Mouse (Mus musculus): ENCODE measurements around the gene Prdm5. TPM values are rescaled to one million over a fixed set of nuclear protein-coding genes. Genes with fewer than 3 reads are reported as not detected.

Prdm5 gene
- 2.9 and 5.7 TPM in 2 replicates for polyA plus RNA-seq (2014; fragmentation: Nextera tagmentation; extraction: Ambion mirVana)

DNA sequence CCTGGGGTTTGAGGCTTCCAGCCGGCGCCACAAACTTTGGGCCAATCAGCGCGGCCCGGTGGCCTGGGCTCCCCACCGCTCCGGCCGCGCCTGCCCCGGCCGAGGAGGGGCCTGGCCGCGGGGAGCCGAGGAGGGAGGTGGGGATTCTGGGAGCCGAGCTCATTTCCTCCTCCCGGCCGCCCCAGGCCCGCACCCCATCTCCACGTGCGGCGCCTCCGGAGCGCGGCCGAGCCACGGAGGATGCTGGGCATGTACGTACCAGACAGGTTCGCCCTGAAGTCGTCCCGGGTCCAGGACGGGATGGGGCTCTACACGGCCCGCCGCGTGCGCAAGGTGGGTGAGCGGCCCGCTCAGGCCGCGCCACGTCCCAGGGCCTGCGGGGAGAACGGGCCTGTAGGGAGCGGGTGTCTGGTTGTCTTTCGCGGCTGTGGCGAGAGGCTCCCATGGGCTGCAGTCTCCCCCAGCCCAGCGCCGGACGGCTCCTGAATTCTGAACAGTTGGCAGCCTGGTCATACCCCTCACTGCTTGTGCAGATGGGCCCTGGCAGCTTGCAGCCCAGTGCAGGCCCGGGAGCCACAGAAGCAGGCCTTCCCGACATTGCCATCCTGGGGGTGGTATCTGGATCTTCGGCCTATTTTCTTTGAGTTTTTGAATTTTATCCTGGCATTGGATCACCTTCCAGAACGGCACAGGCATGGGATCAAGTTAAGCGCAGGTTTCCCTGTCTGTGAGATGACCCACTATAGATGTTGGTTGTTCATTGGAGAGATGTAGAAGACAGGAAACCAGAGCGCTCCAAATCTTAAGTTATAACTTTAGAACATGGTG, at the start of gene Prdm5:
Gene Prdm5 (plus strand): TSS at position 128 of the 828 bp plus-strand sequence.
- DNase-seq (peak; percentile 69), ATAC-seq (ENCODE audit: low FRiP score, low TSS enrichment) (peak; percentile 87)
- WGBS: 3% methylated on average over 56 of the region's 56 CpGs
- peak within 1 kb of the TSS; percentile 97 for H3K4me2 ChIP-seq (ENCODE audit: low read length)
- peak within 1 kb of the TSS; percentile 26; the same call in 1 of the 2 replicates for H3K27ac ChIP-seq (replicated peaks; ENCODE audit: low read depth, low read length)
- H3K4me1 ChIP-seq (ENCODE audit: control insufficient read depth, insufficient read depth, low read length): no peaks in the 10 kb centered on the region
- H3K27me3 ChIP-seq (ENCODE audit: control insufficient read depth, insufficient read depth, low read length): no peaks in the 10 kb centered on the region
- no peaks in the 10 kb centered on the region for H3K9me3 ChIP-seq (ENCODE audit: control insufficient read depth, low read length)
- peak within 1 kb of the TSS; percentile 59 for H3K4me3 ChIP-seq (replicated peaks; ENCODE audit: low read depth, low read length)
- peak within 1 kb of the TSS; percentile 66 for H3K9ac ChIP-seq (replicated peaks; ENCODE audit: low read length)
- H3K36me3 ChIP-seq (ENCODE audit: control insufficient read depth, insufficient read depth, low read length): no peaks in the 10 kb centered on the region

DNA sequence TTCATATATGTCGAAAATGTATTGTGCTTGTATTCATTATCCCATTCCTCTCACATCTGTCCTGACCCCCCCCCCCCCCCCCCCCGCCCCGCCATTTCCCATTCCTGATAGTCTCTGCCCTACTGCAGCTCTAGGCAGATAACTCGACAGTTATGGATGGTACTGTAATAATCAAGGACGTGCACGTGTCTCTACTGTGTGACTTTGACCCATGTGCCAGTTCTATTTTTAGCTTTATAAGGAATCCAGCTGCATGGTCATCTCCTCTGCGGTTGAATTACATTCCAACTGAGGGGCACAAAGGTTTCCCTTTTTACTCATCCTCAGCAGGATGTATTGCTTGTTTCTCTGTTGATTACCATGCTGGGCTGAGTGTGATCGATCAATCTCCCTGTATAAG, 39.3 kb upstream of the Prdm5 start:
- Histone ChIP-seq H3K36me3 (ENCODE audit: control insufficient read depth, insufficient read depth, low read length) (no peaks in the 10 kb centered on the region), H3K9ac (replicated peaks; ENCODE audit: low read length) (no peak overlapping the region), H3K27me3 (ENCODE audit: control insufficient read depth, insufficient read depth, low read length) (no peaks in the 10 kb centered on the region), H3K4me1 (ENCODE audit: control insufficient read depth, insufficient read depth, low read length) (no peaks in the 10 kb centered on the region), H3K27ac (replicated peaks; ENCODE audit: low read depth, low read length) (no peak overlapping the region), H3K4me2 (ENCODE audit: low read length) (no peak overlapping the region), H3K4me3 (replicated peaks; ENCODE audit: low read depth, low read length) (no peak overlapping the region), H3K9me3 (ENCODE audit: control insufficient read depth, low read length) (no peaks in the 10 kb centered on the region)
- 77% methylated on average over 8 of the region's 8 CpGs for WGBS
- DNase-seq (no peak), ATAC-seq (ENCODE audit: low FRiP score, low TSS enrichment) (no peak)

DNA sequence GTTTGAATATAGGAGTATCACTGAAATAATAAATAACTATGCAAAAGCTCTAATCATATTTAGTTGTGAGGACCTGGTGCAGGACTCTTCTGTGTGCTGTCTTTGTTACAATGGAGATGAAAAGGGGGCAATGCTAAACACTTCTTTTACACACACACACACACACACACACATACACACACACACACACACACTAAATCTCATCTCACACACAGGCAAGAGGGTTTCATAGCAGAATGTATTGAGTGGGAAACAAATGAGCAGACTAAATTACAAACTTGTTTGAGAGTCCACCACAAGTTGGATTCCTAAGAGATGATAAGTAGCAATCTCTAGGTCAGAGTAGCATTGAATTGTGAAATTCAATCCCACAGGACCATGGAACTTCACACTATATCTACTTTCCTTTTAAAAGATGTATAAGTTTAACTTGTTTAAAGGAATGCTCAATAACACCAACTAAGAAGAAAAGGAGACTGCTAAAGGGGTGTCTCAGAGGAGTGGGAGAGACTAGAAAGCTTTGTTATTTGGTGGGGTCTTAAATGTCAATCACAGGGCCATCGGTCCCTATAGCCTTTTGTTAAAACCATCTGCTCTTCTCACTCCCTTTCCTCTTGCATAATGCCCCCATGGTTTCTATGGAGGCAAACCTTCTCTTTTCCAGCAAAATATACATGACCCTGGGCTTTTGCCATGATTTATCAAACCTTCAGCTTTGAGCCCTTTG, 35.5 kb upstream of the Prdm5 start:
- no peak for DNase-seq
- ATAC-seq (ENCODE audit: low FRiP score, low TSS enrichment): no peak
- 3% methylated on average over 1 of the region's 1 CpGs for WGBS

DNA sequence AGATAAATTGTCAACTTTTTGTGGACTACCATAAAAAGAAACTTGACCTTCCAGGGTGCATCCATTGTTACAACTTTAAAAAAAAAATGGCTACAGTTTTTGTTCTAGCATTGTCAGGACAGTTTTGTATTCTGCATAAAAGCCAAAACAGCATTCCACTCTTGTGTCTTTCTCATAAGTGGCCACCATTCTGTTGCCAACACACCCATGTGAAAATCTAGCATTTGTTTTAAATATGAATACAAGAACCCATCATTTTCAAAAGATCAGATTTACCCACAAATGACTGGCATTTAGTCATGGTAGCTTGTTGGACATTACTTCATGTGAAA, 35.0 kb upstream of the Prdm5 start:
- Histone ChIP-seq H3K36me3 (ENCODE audit: control insufficient read depth, insufficient read depth, low read length) (no peaks in the 10 kb centered on the region), H3K4me1 (ENCODE audit: control insufficient read depth, insufficient read depth, low read length) (no peaks in the 10 kb centered on the region), H3K9ac (replicated peaks; ENCODE audit: low read length) (no peak overlapping the region), H3K27me3 (ENCODE audit: control insufficient read depth, insufficient read depth, low read length) (no peaks in the 10 kb centered on the region), H3K27ac (replicated peaks; ENCODE audit: low read depth, low read length) (no peak overlapping the region), H3K4me2 (ENCODE audit: low read length) (no peak overlapping the region), H3K9me3 (ENCODE audit: control insufficient read depth, low read length) (peaks cover 10% of the 10 kb centered on the region), H3K4me3 (replicated peaks; ENCODE audit: low read depth, low read length) (no peak overlapping the region)
- ATAC-seq (ENCODE audit: low FRiP score, low TSS enrichment) (no peak), DNase-seq (no peak)

More for the DNA sequence above, 35.5 kb upstream of the Prdm5 start:
- H3K4me1 ChIP-seq (ENCODE audit: control insufficient read depth, insufficient read depth, low read length): no peaks in the 10 kb centered on the region
- H3K4me2 ChIP-seq (ENCODE audit: low read length): no peak overlapping the region
- no peaks in the 10 kb centered on the region for H3K36me3 ChIP-seq (ENCODE audit: control insufficient read depth, insufficient read depth, low read length)
- H3K9me3 ChIP-seq (ENCODE audit: control insufficient read depth, low read length): peaks cover 10% of the 10 kb centered on the region
- no peak overlapping the region for H3K9ac ChIP-seq (replicated peaks; ENCODE audit: low read length)
- H3K27ac ChIP-seq (replicated peaks; ENCODE audit: low read depth, low read length): no peak overlapping the region
- H3K4me3 ChIP-seq (replicated peaks; ENCODE audit: low read depth, low read length): no peak overlapping the region
- H3K27me3 ChIP-seq (ENCODE audit: control insufficient read depth, insufficient read depth, low read length): no peaks in the 10 kb centered on the region

DNA sequence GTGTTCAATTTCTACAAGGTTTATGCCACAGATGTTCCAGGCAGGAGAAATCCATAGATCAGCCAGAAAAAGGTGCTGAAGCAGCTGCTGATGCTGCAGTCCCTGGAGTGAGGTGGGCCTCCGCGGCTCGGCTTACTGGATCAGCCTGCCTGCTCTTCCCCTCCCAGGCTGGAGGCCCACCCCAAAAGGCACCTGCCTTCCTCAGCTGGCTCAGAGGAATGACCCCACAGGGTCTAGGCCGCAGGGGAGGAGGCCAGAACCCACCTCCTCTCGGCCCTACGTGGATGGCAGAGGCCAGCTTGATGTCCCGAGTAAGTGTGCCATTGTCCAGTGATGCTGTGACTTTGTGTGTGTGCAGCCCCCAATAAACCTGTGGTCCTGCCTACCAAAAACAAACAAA, 20.6 kb upstream of the Prdm5 start:
- Histone ChIP-seq H3K9me3 (ENCODE audit: control insufficient read depth, low read length) (no peaks in the 10 kb centered on the region), H3K27ac (replicated peaks; ENCODE audit: low read depth, low read length) (no peak overlapping the region), H3K4me1 (ENCODE audit: control insufficient read depth, insufficient read depth, low read length) (no peaks in the 10 kb centered on the region), H3K36me3 (ENCODE audit: control insufficient read depth, insufficient read depth, low read length) (no peaks in the 10 kb centered on the region), H3K4me3 (replicated peaks; ENCODE audit: low read depth, low read length) (no peak overlapping the region), H3K9ac (replicated peaks; ENCODE audit: low read length) (no peak overlapping the region), H3K27me3 (ENCODE audit: control insufficient read depth, insufficient read depth, low read length) (no peaks in the 10 kb centered on the region), H3K4me2 (ENCODE audit: low read length) (no peak overlapping the region)
- ATAC-seq (ENCODE audit: low FRiP score, low TSS enrichment): no peak
- no peak for DNase-seq
- WGBS: 54% methylated on average over 7 of the region's 7 CpGs

DNA sequence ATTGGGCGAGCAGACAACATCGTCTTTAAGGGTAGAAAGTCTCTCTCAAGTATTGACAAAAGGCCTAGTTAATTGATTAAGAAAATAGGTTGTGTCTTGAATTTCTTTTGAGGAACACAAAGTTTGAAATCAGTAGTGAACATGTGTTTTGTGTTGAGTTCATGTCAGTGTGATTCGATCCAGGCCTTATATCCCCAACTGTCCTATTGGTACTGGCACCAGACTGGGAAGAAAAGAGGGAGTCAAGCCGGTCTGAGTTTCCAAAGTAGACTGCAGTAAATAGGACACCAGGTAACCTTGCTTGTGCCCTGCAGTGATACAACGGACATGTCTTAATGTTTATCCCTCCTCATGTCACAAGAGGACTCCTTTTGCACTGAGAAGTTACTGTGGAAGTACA, 19.6 kb upstream of the Prdm5 start:
- Histone ChIP-seq H3K4me2 (ENCODE audit: low read length) (no peak overlapping the region), H3K9ac (replicated peaks; ENCODE audit: low read length) (no peak overlapping the region), H3K9me3 (ENCODE audit: control insufficient read depth, low read length) (no peaks in the 10 kb centered on the region), H3K4me3 (replicated peaks; ENCODE audit: low read depth, low read length) (no peak overlapping the region), H3K36me3 (ENCODE audit: control insufficient read depth, insufficient read depth, low read length) (no peaks in the 10 kb centered on the region), H3K27ac (replicated peaks; ENCODE audit: low read depth, low read length) (no peak overlapping the region), H3K4me1 (ENCODE audit: control insufficient read depth, insufficient read depth, low read length) (no peaks in the 10 kb centered on the region), H3K27me3 (ENCODE audit: control insufficient read depth, insufficient read depth, low read length) (no peaks in the 10 kb centered on the region)
- no peak for ATAC-seq (ENCODE audit: low FRiP score, low TSS enrichment)
- WGBS: 88% methylated on average over 5 of the region's 5 CpGs
- no peak for DNase-seq

DNA sequence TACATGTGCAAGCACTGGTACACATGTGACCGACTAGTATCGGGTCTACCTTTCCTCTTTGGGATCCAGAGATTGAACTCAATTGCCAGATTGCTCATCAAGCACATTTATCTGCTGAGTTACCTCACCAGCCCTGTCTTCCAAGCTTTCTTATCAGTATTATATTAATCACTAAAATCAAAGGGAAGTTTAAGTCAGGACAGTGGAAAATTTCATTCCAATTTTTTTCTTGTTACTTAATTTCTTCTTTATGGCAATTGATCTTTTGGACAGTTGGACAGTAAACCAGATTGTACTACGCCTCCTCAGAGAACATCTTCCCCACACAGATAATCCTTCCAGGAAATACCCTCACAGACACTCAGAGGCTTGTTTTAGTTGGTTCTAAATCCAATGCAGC, 18.7 kb upstream of the Prdm5 start:
- Histone ChIP-seq H3K4me3 (replicated peaks; ENCODE audit: low read depth, low read length) (no peak overlapping the region), H3K36me3 (ENCODE audit: control insufficient read depth, insufficient read depth, low read length) (no peaks in the 10 kb centered on the region), H3K9ac (replicated peaks; ENCODE audit: low read length) (no peak overlapping the region), H3K27ac (replicated peaks; ENCODE audit: low read depth, low read length) (no peak overlapping the region), H3K4me2 (ENCODE audit: low read length) (no peak overlapping the region), H3K4me1 (ENCODE audit: control insufficient read depth, insufficient read depth, low read length) (no peaks in the 10 kb centered on the region), H3K9me3 (ENCODE audit: control insufficient read depth, low read length) (no peaks in the 10 kb centered on the region), H3K27me3 (ENCODE audit: control insufficient read depth, insufficient read depth, low read length) (no peaks in the 10 kb centered on the region)
- ATAC-seq (ENCODE audit: low FRiP score, low TSS enrichment) (no peak), DNase-seq (no peak)
- whole genome bisulfite sequencing: 93% methylated on average over 3 of the region's 3 CpGs

DNA sequence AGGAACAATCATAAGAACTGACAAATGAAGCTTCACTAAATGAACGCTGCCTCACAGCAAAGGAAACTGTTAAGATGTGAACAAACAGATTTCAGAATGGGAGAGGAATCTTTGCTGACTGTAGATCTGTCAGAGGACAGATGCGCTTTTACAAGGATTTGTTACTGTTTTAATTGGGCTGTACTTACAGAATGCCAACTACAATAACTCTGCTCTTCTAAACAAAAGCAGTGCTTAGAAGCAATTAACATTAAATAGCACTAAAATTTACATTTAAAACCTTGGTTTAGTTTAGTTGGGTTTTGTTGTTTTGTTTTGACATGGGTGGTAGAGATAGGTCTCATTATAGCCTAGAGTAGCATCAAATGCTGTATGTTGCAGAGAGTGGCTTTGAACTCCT, 14.3 kb upstream of the Prdm5 start:
- no peak for ATAC-seq (ENCODE audit: low FRiP score, low TSS enrichment)
- no peaks in the 10 kb centered on the region for H3K27me3 ChIP-seq (ENCODE audit: control insufficient read depth, insufficient read depth, low read length)

DNA sequence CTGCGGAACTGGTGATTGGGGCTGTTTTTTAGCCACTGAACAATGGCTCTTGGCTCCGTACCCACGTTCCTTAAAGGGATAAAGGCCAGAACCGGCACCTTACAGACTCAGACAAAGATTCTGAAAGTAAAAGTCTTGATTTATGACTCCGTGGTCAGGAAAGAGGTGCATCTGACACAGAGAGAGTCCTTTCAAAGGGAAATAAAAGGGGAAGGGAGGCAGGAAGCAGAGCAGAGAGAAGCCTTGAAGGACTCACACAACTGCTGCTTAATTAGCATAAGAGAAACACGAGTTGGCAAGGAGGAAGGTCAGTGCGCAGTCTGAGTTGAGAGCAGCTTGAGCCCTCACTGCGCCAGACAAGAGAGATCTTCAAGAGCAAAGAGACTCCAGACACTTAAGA, 13.7 kb upstream of the Prdm5 start:
- DNase-seq: peak; percentile 41
- Histone ChIP-seq H3K4me2 (ENCODE audit: low read length) (no peak overlapping the region), H3K27ac (replicated peaks; ENCODE audit: low read depth, low read length) (no peak overlapping the region), H3K36me3 (ENCODE audit: control insufficient read depth, insufficient read depth, low read length) (no peaks in the 10 kb centered on the region), H3K27me3 (ENCODE audit: control insufficient read depth, insufficient read depth, low read length) (no peaks in the 10 kb centered on the region), H3K4me3 (replicated peaks; ENCODE audit: low read depth, low read length) (no peak overlapping the region), H3K9ac (replicated peaks; ENCODE audit: low read length) (no peak overlapping the region), H3K4me1 (ENCODE audit: control insufficient read depth, insufficient read depth, low read length) (no peaks in the 10 kb centered on the region), H3K9me3 (ENCODE audit: control insufficient read depth, low read length) (no peaks in the 10 kb centered on the region)
- ATAC-seq (ENCODE audit: low FRiP score, low TSS enrichment): no peak
- 19% methylated on average over 8 of the region's 8 CpGs for WGBS

More for the DNA sequence above, 14.3 kb upstream of the Prdm5 start:
- Histone ChIP-seq H3K9ac (replicated peaks; ENCODE audit: low read length) (no peak overlapping the region), H3K4me1 (ENCODE audit: control insufficient read depth, insufficient read depth, low read length) (no peaks in the 10 kb centered on the region), H3K4me3 (replicated peaks; ENCODE audit: low read depth, low read length) (no peak overlapping the region), H3K36me3 (ENCODE audit: control insufficient read depth, insufficient read depth, low read length) (no peaks in the 10 kb centered on the region), H3K9me3 (ENCODE audit: control insufficient read depth, low read length) (no peaks in the 10 kb centered on the region), H3K4me2 (ENCODE audit: low read length) (no peak overlapping the region), H3K27ac (replicated peaks; ENCODE audit: low read depth, low read length) (no peak overlapping the region)
- no peak for DNase-seq
- WGBS: 86% methylated on average over 2 of the region's 2 CpGs

All from midbrain, embryonic 14.5 days (tissue).